In the genomic region with DNA sequence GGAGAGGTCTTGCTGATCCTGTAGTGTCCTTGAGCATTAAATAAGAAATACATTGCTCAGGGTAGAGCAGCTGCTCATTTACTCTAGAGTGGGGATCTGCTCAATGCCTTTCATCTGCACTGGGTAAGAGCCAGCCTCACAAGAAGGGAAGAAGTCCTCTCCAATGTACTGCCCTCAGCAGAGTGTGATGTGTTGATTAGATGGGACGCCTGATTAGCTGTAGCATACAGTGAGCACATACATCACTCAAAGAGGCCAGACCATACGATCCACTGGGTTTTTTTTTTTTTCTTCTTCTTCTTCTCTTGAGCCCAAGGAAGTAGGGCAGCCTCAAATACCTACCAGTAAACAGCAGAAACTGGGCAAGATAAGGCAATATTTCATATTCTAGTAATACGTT, we compare ENCODE assay signal across 26 mouse cellular contexts.
DNase-seq lines count a peak whose midpoint lies in the region; ATAC-seq and TF ChIP-seq lines count a peak whose summit lies in the region.
"Had no signal": no experiment of that assay in that cellular context is flagged by ENCODE, and none has a peak within 500 bp of the region (broad histone marks: within the 10 kb centered on the region; RNA-seq: fewer than 3 reads in every experiment).

No protein-coding gene starts in this region.

- H3K4me2 ChIP-seq in liver, embryonic 16.5 days (ENCODE audit: low read depth, low read length): no peak overlapping the region
- H3K4me2 ChIP-seq in liver, postnatal 0 days (ENCODE audit: low read depth, low read length): no peak overlapping the region
- H3K4me2 ChIP-seq: embryonic facial prominence, embryonic 12.5 days; forebrain, embryonic 13.5 days; forebrain, embryonic 15.5 days had no signal

- no peak overlapping the region for H3K27ac ChIP-seq in liver, embryonic 16.5 days (ENCODE audit: low read length)
- H3K27ac ChIP-seq in liver, postnatal 0 days (ENCODE audit: low read depth): no peak overlapping the region
- H3K27ac ChIP-seq: embryonic facial prominence, embryonic 10.5 days; embryonic facial prominence, embryonic 12.5 days; forebrain, embryonic 10.5 days; forebrain, embryonic 13.5 days; forebrain, embryonic 15.5 days had no signal

- no peaks in the 10 kb centered on the region for H3K36me3 ChIP-seq in liver, embryonic 16.5 days (ENCODE audit: control insufficient read depth, insufficient read depth)
- H3K36me3 ChIP-seq in liver, postnatal 0 days (replicated peaks; ENCODE audit: insufficient read depth, low read length): no peaks in the 10 kb centered on the region
- no peaks in the 10 kb centered on the region for H3K36me3 ChIP-seq in G1E (replicated peaks)
- H3K36me3 ChIP-seq: embryonic facial prominence, embryonic 10.5 days; embryonic facial prominence, embryonic 12.5 days; forebrain, embryonic 10.5 days; forebrain, embryonic 15.5 days had no signal

- no peak for DNase-seq in liver, postnatal 0 days
- no peak for DNase-seq in G1E (ENCODE audit: low spot score)
- DNase-seq in left cerebral cortex, postnatal 36 days (ENCODE audit: low spot score in 2 of 2): no peak
- no peak for DNase-seq in gastrocnemius, postnatal 25 days
- DNase-seq: adrenal gland, adult 8-10 months; adrenal gland, postnatal 25 days; B cell, adult 2 months; cerebellum, adult 11 months; cerebellum, adult 2 months; cerebellum, adult 9-10 months; cerebellum, postnatal 10 days; cerebellum, postnatal 25 days; forebrain, postnatal 0 days had no signal

- no peaks in the 10 kb centered on the region; the same call in 1 of the 2 replicates for H3K4me1 ChIP-seq in liver, embryonic 16.5 days (ENCODE audit: control insufficient read depth, low read depth, low read length)
- H3K4me1 ChIP-seq in liver, postnatal 0 days (ENCODE audit: insufficient read depth): no peaks in the 10 kb centered on the region
- peaks cover 24% of the 10 kb centered on the region for H3K4me1 ChIP-seq in G1E (ENCODE audit: insufficient read depth, low read depth, low read length)
- H3K4me1 ChIP-seq: forebrain, embryonic 13.5 days had no signal

- H3K27me3 ChIP-seq in liver, embryonic 16.5 days (ENCODE audit: control insufficient read depth, insufficient read depth, low read depth, low read length): no peaks in the 10 kb centered on the region
- no peaks in the 10 kb centered on the region for H3K27me3 ChIP-seq in liver, postnatal 0 days (ENCODE audit: insufficient read depth, low read length)
- no peaks in the 10 kb centered on the region for H3K27me3 ChIP-seq in G1E (ENCODE audit: insufficient read depth, low read length)
- H3K27me3 ChIP-seq: CH12.LX; embryonic facial prominence, embryonic 12.5 days; forebrain, embryonic 13.5 days; forebrain, embryonic 15.5 days; Patski had no signal

- H3K4me3 ChIP-seq in liver, embryonic 16.5 days (ENCODE audit: low read depth, low read length): no peak overlapping the region
- H3K4me3 ChIP-seq in liver, postnatal 0 days (ENCODE audit: low read depth, low read length): no peak overlapping the region
- no peak overlapping the region for H3K4me3 ChIP-seq in G1E (ENCODE audit: low read depth, low read length)
- H3K4me3 ChIP-seq: embryonic facial prominence, embryonic 10.5 days; embryonic facial prominence, embryonic 12.5 days; erythroblast, embryonic 14.5 days; forebrain, embryonic 10.5 days; forebrain, embryonic 13.5 days; forebrain, embryonic 15.5 days had no signal

- TF ChIP-seq CTCF in liver, postnatal 0 days (IDR thresholded peaks at IDR 0.05; ENCODE audit: low read depth): no peak
- TF ChIP-seq CTCF in G1E (IDR thresholded peaks at IDR 0.05; ENCODE audit: low read depth, low read length): no peak

- intact Hi-C loops in left cerebral cortex, postnatal 36 days (cut with DNase I): no loop called here

- no peak for TF ChIP-seq EP300 in liver, postnatal 0 days (IDR thresholded peaks at IDR 0.05; ENCODE audit: low read depth)

- ATAC-seq in liver, embryonic 16.5 days (ENCODE audit: low read depth): peak; percentile 24; the same call in 1 of the 2 replicates
- ATAC-seq in liver, postnatal 0 days: no peak
- peak; percentile 83 for ATAC-seq in G1E (ENCODE audit: extremely low read depth, insufficient number of reproducible peaks, low FRiP score, poor library complexity, severe bottlenecking)
- ATAC-seq in erythroblast, adult 5-6 weeks (replicated peaks; ENCODE audit: low FRiP score, poor library complexity, severe bottlenecking): 0 out of 2 replicates have a peak, but pooled peaks have one; percentile 30
- ATAC-seq in megakaryocyte-erythroid progenitor cell, adult 5-6 weeks (replicated peaks; ENCODE audit: low FRiP score, low TSS enrichment, poor library complexity, severe bottlenecking): peak; percentile 57; the same call in 1 of the 2 replicates
- ATAC-seq: activated CD4-positive, CD25-positive, alpha-beta regulatory T cell, adult 4 months; CD4-positive, CD25-positive, alpha-beta regulatory T cell, adult 4 months; forebrain, embryonic 13.5 days; forebrain, embryonic 15.5 days; forebrain, postnatal 0 days; Patski had no signal

- no peak overlapping the region for H3K9ac ChIP-seq in liver, embryonic 16.5 days (ENCODE audit: low read depth, low read length)
- no peak overlapping the region for H3K9ac ChIP-seq in liver, postnatal 0 days (replicated peaks)
- H3K9ac ChIP-seq: embryonic facial prominence, embryonic 12.5 days; forebrain, embryonic 13.5 days; forebrain, embryonic 15.5 days; forebrain, postnatal 0 days had no signal

- no peaks in the 10 kb centered on the region for H3K9me3 ChIP-seq in liver, embryonic 16.5 days (replicated peaks; ENCODE audit: control insufficient read depth, low read length)
- no peaks in the 10 kb centered on the region for H3K9me3 ChIP-seq in liver, postnatal 0 days (ENCODE audit: low read length)
- H3K9me3 ChIP-seq in G1E (replicated peaks): no peaks in the 10 kb centered on the region
- H3K9me3 ChIP-seq: embryonic facial prominence, embryonic 10.5 days; embryonic facial prominence, embryonic 12.5 days; forebrain, embryonic 10.5 days; forebrain, embryonic 15.5 days had no signal

- WGBS in liver, embryonic 16.5 days (ENCODE audit: insufficient replicate concordance): 29% methylated on average over 3 of the region's 3 CpGs
- WGBS in liver, postnatal 0 days (ENCODE audit: insufficient replicate concordance): 45% methylated on average over 3 of the region's 3 CpGs
